ENCODE assay signal across 9 mouse cellular contexts in the genomic region with DNA sequence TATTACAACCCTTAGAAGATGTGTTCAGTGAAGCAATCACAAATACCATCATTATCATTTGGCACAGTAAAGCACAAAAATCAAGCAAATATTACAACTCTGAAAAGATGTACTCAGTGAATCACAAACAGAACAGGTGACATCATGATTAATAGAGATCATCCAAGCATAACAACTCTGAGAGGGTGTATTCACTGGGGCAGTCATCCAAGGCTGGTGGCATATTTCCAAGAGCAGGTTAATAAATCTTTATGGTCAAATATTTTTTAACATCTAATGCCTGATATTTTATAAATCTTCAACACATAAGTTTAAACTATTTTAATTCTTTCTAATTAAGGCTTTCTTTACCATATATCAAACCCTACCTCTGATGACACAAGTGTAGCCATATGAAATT. TPM values are rescaled to one million over a fixed set of nuclear protein-coding genes. Genes with fewer than 3 reads are reported as not detected.
DNase-seq lines count a peak whose midpoint lies in the region; TF ChIP-seq lines count a peak whose summit lies in the region.
"Not testable (repeated sequence)": the region's sequence is repeated elsewhere in the genome, so short reads cannot be mapped to it uniquely, and the experiment has no call there.
"Had no signal": no experiment of that assay in that cellular context is flagged by ENCODE, and none has a peak within 500 bp of the region (broad histone marks: within the 10 kb centered on the region; RNA-seq: fewer than 3 reads in every experiment).

No protein-coding gene starts in this region.

- not testable (repeated sequence) for H3K27me3 ChIP-seq in liver, adult 2 months (ENCODE audit: control insufficient read depth, insufficient read depth, low read length)

- not testable (repeated sequence) for H3K9ac ChIP-seq in liver, adult 2 months (ENCODE audit: low read depth, low read length)

- H3K4me1 ChIP-seq in liver, adult 2 months (ENCODE audit: control insufficient read depth, insufficient read depth, low read length) = not testable (repeated sequence)

- TF ChIP-seq CTCF in liver, adult 2 months (IDR thresholded peaks at IDR 0.05; ENCODE audit: low read depth, low read length) = not testable (repeated sequence)

- H3K79me2 ChIP-seq in liver, adult 2 months (ENCODE audit: control insufficient read depth, insufficient read depth, low read length) = not testable (repeated sequence)

- not testable (repeated sequence) for H3K27ac ChIP-seq in liver, adult 2 months (replicated peaks; ENCODE audit: insufficient read depth, low read depth, low read length)

- peak; percentile 36 for DNase-seq in 3T3-L1 (ENCODE audit: low read depth, low spot score)
- peak; percentile 54 for DNase-seq in adrenal gland, postnatal 10 days
- DNase-seq in adrenal gland, postnatal 36 days = peak; percentile 26 to 51
- DNase-seq in cerebellum, postnatal 25 days = peak; percentile 21 to 59
- DNase-seq in kidney, adult 18-20 months = peak; percentile 23
- DNase-seq in kidney, adult 9 months = peak; percentile 90
- peak; percentile 69 to 73 for DNase-seq in kidney, postnatal 25 days
- DNase-seq in liver, adult 2 months (ENCODE audit: extremely low read depth, low read depth, low spot score) = peak; percentile 73

- not testable (repeated sequence) for H3K36me3 ChIP-seq in liver, adult 2 months (ENCODE audit: control insufficient read depth, insufficient read depth, low read length)

- not testable (repeated sequence) for TF ChIP-seq POLR2A in liver, adult 2 months (IDR thresholded peaks at IDR 0.05; ENCODE audit: extremely low read depth, insufficient read depth, low read length)

- H3K4me3 ChIP-seq in liver, adult 2 months (ENCODE audit: insufficient read depth, low read depth, low read length) = not testable (repeated sequence)

RNA-seq across cellular contexts. Expression of a gene that starts 27.4 kb away (rescaled TPM):
- 10 to 100 TPM; 29.9 to 31.0 TPM for total RNA-seq in adrenal gland, postnatal 10 days (2021)
- 10 to 100 TPM; 28.9 to 37.4 TPM for total RNA-seq in adrenal gland, postnatal 36 days (2021)
- total RNA-seq in liver, adult 2 months (2014; rRNA removed) = 13.5 and 15.1 TPM in 2 replicates
- 13.3 and 13.7 TPM in 2 replicates for polyA plus RNA-seq in liver, adult 2 months (2012; rRNA removed)
- polyA plus RNA-seq: G1E had no signal

Comparison
In these comparisons a context has a peak if more than half of its experiments do, and no peak if none do; other contexts are left out.
1. DNase-seq: peak in every context shown above with its lines; median percentile 90 in kidney, adult 9 months; 73 in liver, adult 2 months; 71 in kidney, postnatal 25 days; 54 in adrenal gland, postnatal 10 days; 40 in cerebellum, postnatal 25 days; 38 in adrenal gland, postnatal 36 days; 36 in 3T3-L1; 23 in kidney, adult 18-20 months.